Mouse (Mus musculus): ENCODE data around the gene Tmf1. TPM values are rescaled to one million over a fixed set of nuclear protein-coding genes. Genes with fewer than 3 reads are reported as not detected.

Tmf1 gene
- total and polyA plus RNA-seq, 3 experiments: 12.7 to 26.4 (median 22.3) TPM

GRCm38 (mm10) chr6:97222931-97223467, 44.1 kb upstream of the Tmf1 start:
- no peaks in the 10 kb centered on the region for H3K9me3 ChIP-seq (replicated peaks; ENCODE audit: low read length)
- H3K4me2 ChIP-seq (ENCODE audit: insufficient read depth, low read depth, poor library complexity, severe bottlenecking): peak overlapping the region; percentile 90
- TF ChIP-seq IRF4 (IDR thresholded peaks at IDR 0.05; ENCODE audit: low read depth, low read length) (peak; percentile 38; the same call in 1 of the 2 replicates), POLR2A (IDR thresholded peaks at IDR 0.05; ENCODE audit: low read depth, low read length) (no peak), SMC3 (IDR thresholded peaks at IDR 0.05; ENCODE audit: low read depth, low read length) (no peak), PAX5 (IDR thresholded peaks at IDR 0.05; ENCODE audit: low read length) (no peak), BHLHE40 (IDR thresholded peaks at IDR 0.05; ENCODE audit: low read depth, low read length) (no peak), MAX (IDR thresholded peaks at IDR 0.05; ENCODE audit: low read length) (no peak), ZNF384 (IDR thresholded peaks at IDR 0.05; ENCODE audit: low read depth, low read length) (no peak), MEF2A (IDR thresholded peaks at IDR 0.05; ENCODE audit: borderline replicate concordance, low read depth, low read length) (peak; percentile 91), MAZ (IDR thresholded peaks at IDR 0.05; ENCODE audit: low read depth, low read length) (peak; percentile 46; the same call in 1 of the 2 replicates), USF2 (conservative IDR thresholded peaks at IDR 0.05; ENCODE audit: low read depth, low read length) (no peak), ELF1 (IDR thresholded peaks at IDR 0.05; ENCODE audit: low read depth, low read length) (no peak), SIN3A (IDR thresholded peaks at IDR 0.05; ENCODE audit: low read length) (no peak), RCOR1 (conservative IDR thresholded peaks at IDR 0.05; ENCODE audit: low read depth, low read length) (no peak), USF1 (IDR thresholded peaks at IDR 0.05; ENCODE audit: low read depth, low read length) (no peak), UBTF (IDR thresholded peaks at IDR 0.05; ENCODE audit: low read depth, low read length) (no peak), CHD1 (IDR thresholded peaks at IDR 0.05; ENCODE audit: low read depth, low read length) (no peak), CHD2 (IDR thresholded peaks at IDR 0.05; ENCODE audit: low read length) (0 out of 2 replicates have a peak, but pooled peaks have one; percentile 45), ETS1 (conservative IDR thresholded peaks at IDR 0.05; ENCODE audit: low read depth, low read length) (peak; percentile 28), MYC (IDR thresholded peaks at IDR 0.05; ENCODE audit: low read depth, low read length) (no peak), RAD21 (IDR thresholded peaks at IDR 0.05; ENCODE audit: low read depth, low read length) (no peak), TCF12 (IDR thresholded peaks at IDR 0.05; ENCODE audit: low read depth, low read length) (peak; percentile 28; the same call in 1 of the 2 replicates), EP300 (IDR thresholded peaks at IDR 0.05; ENCODE audit: low read length) (peak; percentile 40; the same call in 1 of the 2 replicates), E2F4 (IDR thresholded peaks at IDR 0.05; ENCODE audit: insufficient replicate concordance, low read depth, low read length) (no peak), MAFK (IDR thresholded peaks at IDR 0.05; ENCODE audit: insufficient replicate concordance, low read length) (no peak), CTCF (conservative IDR thresholded peaks at IDR 0.05 in 1 of 2, IDR thresholded peaks at IDR 0.05 in 1 of 2; ENCODE audit: low read depth in 2 of 2, low read length in 2 of 2) (no peak)
- H3K27ac ChIP-seq (ENCODE audit: insufficient read depth, low read depth): peak overlapping the region; percentile 64; the same call in 1 of the 2 replicates
- H3K4me1 ChIP-seq (ENCODE audit: control insufficient read depth in 1 of 2, insufficient read depth in 2 of 2): peaks cover 8 to 56% of the 10 kb centered on the region in 2 experiments
- peaks cover 33% of the 10 kb centered on the region for H3K79me2 ChIP-seq (replicated peaks; ENCODE audit: control insufficient read depth, extremely low read depth, insufficient read depth, poor library complexity, severe bottlenecking)
- H3K9ac ChIP-seq (ENCODE audit: insufficient read depth, low read depth): no peak overlapping the region
- peak; percentile 67 for DNase-seq (ENCODE audit: extremely low read depth)
- dilution Hi-C loops (cut with MboI; ENCODE audit: extremely low pct_ligation_motif_present, extremely low pct_unique_long_range_greater_than_20kb, low sequenced_read_pairs) (no loop called here), in situ Hi-C loops (cut with MboI; ENCODE audit: low pct_ligation_motif_present, low pct_unique_long_range_greater_than_20kb, low sequenced_read_pairs) (loop anchor here (25.0 kb wide), 1 partner anchor 614 kb away; no protein-coding TSS in a partner anchor)
- H3K36me3 ChIP-seq (replicated peaks in 1 of 2; ENCODE audit: control insufficient read depth in 1 of 2, insufficient read depth in 1 of 2, low read length in 1 of 2): peaks cover 15 to 65% of the 10 kb centered on the region in 2 experiments
- no peaks in the 10 kb centered on the region for H3K27me3 ChIP-seq (replicated peaks)
- no peak overlapping the region for H3K4me3 ChIP-seq (replicated peaks in 1 of 3; ENCODE audit: low read depth in 2 of 3, low read length in 2 of 3, poor library complexity in 1 of 3)

Data from CH12.LX (cell line).